ENCODE assay signal across 18 mouse cellular contexts in the genomic region with DNA sequence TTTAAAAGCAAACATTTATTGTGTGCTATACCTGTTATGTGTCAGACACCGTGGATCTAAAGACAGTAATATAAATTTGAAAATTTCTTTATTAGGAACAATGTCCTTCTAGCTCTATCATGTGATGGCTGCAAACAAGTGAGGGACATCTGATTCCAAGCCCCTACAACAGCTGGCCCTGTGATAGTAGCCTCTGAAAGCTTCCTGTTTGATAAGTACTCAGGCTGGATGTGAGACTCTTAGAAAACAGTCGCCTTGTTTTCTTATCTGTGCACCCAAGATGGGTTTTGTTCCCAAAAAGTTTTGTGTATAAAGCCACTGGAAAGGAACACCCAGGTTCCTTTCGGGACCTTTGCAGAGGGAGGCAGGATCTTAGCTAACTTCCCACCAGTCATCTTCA. TPM values are rescaled to one million over a fixed set of nuclear protein-coding genes. Genes with fewer than 3 reads are reported as not detected.
DNase-seq lines count a peak whose midpoint lies in the region; ATAC-seq and TF ChIP-seq lines count a peak whose summit lies in the region.
"Had no signal": no experiment of that assay in that cellular context is flagged by ENCODE, and none has a peak within 500 bp of the region (broad histone marks: within the 10 kb centered on the region; RNA-seq: fewer than 3 reads in every experiment).

No protein-coding gene starts in this region.

- no peaks in the 10 kb centered on the region for H3K79me2 ChIP-seq in myocyte (ENCODE audit: control insufficient read depth, insufficient read depth)

- no peaks in the 10 kb centered on the region for H3K27me3 ChIP-seq in heart, embryonic 11.5 days (ENCODE audit: control insufficient read depth, insufficient read depth, low read length)
- no peaks in the 10 kb centered on the region for H3K27me3 ChIP-seq in liver, embryonic 11.5 days (replicated peaks; ENCODE audit: control insufficient read depth, insufficient read depth, low read length)
- no peaks in the 10 kb centered on the region for H3K27me3 ChIP-seq in myocyte (ENCODE audit: control insufficient read depth, insufficient read depth, insufficient read length)
- H3K27me3 ChIP-seq: forebrain, embryonic 15.5 days; intestine, embryonic 15.5 days had no signal

- peak; percentile 16 to 28 for DNase-seq in heart, adult 18-20 months
- DNase-seq in liver, embryonic 11.5 days (ENCODE audit: low spot score): no peak
- DNase-seq in liver (no peak), MEL-GATA-1-ER (ENCODE audit: extremely low read depth, low read depth) (peak; percentile 75)
- DNase-seq in adrenal gland, adult 8-10 months: no peak
- DNase-seq: adrenal gland, postnatal 14 days; cerebellum, adult 11-12 months; cerebellum, adult 9-10 months; cerebellum, postnatal 25 days; gastrocnemius, postnatal 36 days; kidney, adult 18-20 months had no signal

- no peak overlapping the region for H3ac ChIP-seq in myocyte (ENCODE audit: control insufficient read depth, insufficient read length)

- H3K4me1 ChIP-seq in heart, embryonic 11.5 days (ENCODE audit: control insufficient read depth, insufficient read depth, low read length): peaks cover 11% of the 10 kb centered on the region; the same call in 1 of the 2 replicates
- H3K4me1 ChIP-seq in liver, embryonic 11.5 days (replicated peaks; ENCODE audit: control insufficient read depth, insufficient read depth, low read length): peaks cover 5% of the 10 kb centered on the region; the same call in 1 of the 2 replicates
- H3K4me1 ChIP-seq: forebrain, embryonic 15.5 days had no signal

- no peaks in the 10 kb centered on the region for H3K9me3 ChIP-seq in heart, embryonic 11.5 days (replicated peaks; ENCODE audit: control insufficient read depth, low read length)
- H3K9me3 ChIP-seq in liver, embryonic 11.5 days (ENCODE audit: control insufficient read depth, low read length): no peaks in the 10 kb centered on the region
- H3K9me3 ChIP-seq: forebrain, embryonic 15.5 days; heart, embryonic 13.5 days; hindbrain, embryonic 10.5 days; intestine, embryonic 15.5 days had no signal

- TF ChIP-seq POLR2A in myocyte (IDR thresholded peaks at IDR 0.05; ENCODE audit: insufficient read length, low read depth): no peak

- ATAC-seq in heart, embryonic 11.5 days (replicated peaks; ENCODE audit: insufficient number of reproducible peaks, low FRiP score, low TSS enrichment): no peak
- peak; percentile 69 for ATAC-seq in liver, embryonic 11.5 days (replicated peaks; ENCODE audit: low FRiP score)
- ATAC-seq: forebrain, embryonic 15.5 days; intestine, embryonic 15.5 days had no signal

- 44% methylated on average over 3 of the region's 3 CpGs for WGBS in heart, embryonic 11.5 days (ENCODE audit: insufficient replicate concordance)
- WGBS in liver, embryonic 11.5 days: 36% methylated on average over 3 of the region's 3 CpGs

- no peak overlapping the region for H3K4me3 ChIP-seq in heart, embryonic 11.5 days (ENCODE audit: low read depth, low read length)
- H3K4me3 ChIP-seq in liver, embryonic 11.5 days (ENCODE audit: low read depth, low read length): no peak overlapping the region
- H3K4me3 ChIP-seq in myocyte: no peak overlapping the region
- H3K4me3 ChIP-seq: forebrain, embryonic 15.5 days; heart, embryonic 13.5 days; hindbrain, embryonic 10.5 days; intestine, embryonic 15.5 days had no signal

- no peak overlapping the region for H3K4me2 ChIP-seq in heart, embryonic 11.5 days
- no peak overlapping the region for H3K4me2 ChIP-seq in liver, embryonic 11.5 days
- peak overlapping the region; percentile 71 for H3K4me2 ChIP-seq in myocyte (ENCODE audit: low read depth)
- H3K4me2 ChIP-seq: forebrain, embryonic 15.5 days; heart, embryonic 13.5 days; hindbrain, embryonic 14.5 days; intestine, embryonic 15.5 days had no signal

- H3K27ac ChIP-seq in heart, embryonic 11.5 days (ENCODE audit: low read depth, low read length): no peak overlapping the region
- H3K27ac ChIP-seq in liver, embryonic 11.5 days (ENCODE audit: low read depth, low read length): no peak overlapping the region
- H3K27ac ChIP-seq: forebrain, embryonic 15.5 days; heart, embryonic 13.5 days; hindbrain, embryonic 10.5 days; hindbrain, embryonic 14.5 days; intestine, embryonic 15.5 days had no signal

- no peak overlapping the region for H3K9ac ChIP-seq in heart, embryonic 11.5 days (ENCODE audit: low read depth, low read length)
- H3K9ac ChIP-seq in liver, embryonic 11.5 days (ENCODE audit: low read depth, low read length): no peak overlapping the region
- H3K9ac ChIP-seq: forebrain, embryonic 15.5 days; heart, embryonic 13.5 days; hindbrain, embryonic 14.5 days; intestine, embryonic 15.5 days had no signal

- H3K36me3 ChIP-seq in heart, embryonic 11.5 days (ENCODE audit: control insufficient read depth, insufficient read depth, low read length): no peaks in the 10 kb centered on the region
- H3K36me3 ChIP-seq in liver, embryonic 11.5 days (ENCODE audit: control insufficient read depth, insufficient read depth, low read length): no peaks in the 10 kb centered on the region
- H3K36me3 ChIP-seq in myocyte (ENCODE audit: control insufficient read depth, insufficient read depth): no peaks in the 10 kb centered on the region
- H3K36me3 ChIP-seq: forebrain, embryonic 15.5 days; heart, embryonic 13.5 days; hindbrain, embryonic 10.5 days; intestine, embryonic 15.5 days had no signal

TF ChIP-seq in myocyte, 11 proteins besides CTCF, POLR2A, EP300 and RAD21:
- TF ChIP-seq TCF3 (IDR thresholded peaks at IDR 0.05; ENCODE audit: insufficient read length, low read depth): no peak
- no peak for TF ChIP-seq MYOD1 (IDR thresholded peaks at IDR 0.05; ENCODE audit: control insufficient read depth in 1 of 3, insufficient read length in 2 of 3, low read depth in 2 of 3)
- TF ChIP-seq E2F4 (IDR thresholded peaks at IDR 0.05; ENCODE audit: insufficient read depth): no peak
- TF ChIP-seq TCF12 (IDR thresholded peaks at IDR 0.05; ENCODE audit: insufficient read depth, poor library complexity, severe bottlenecking): no peak
- TF ChIP-seq REST (IDR thresholded peaks at IDR 0.05; ENCODE audit: insufficient read depth, insufficient read length): no peak
- no peak for TF ChIP-seq SRF (IDR thresholded peaks at IDR 0.05; ENCODE audit: control insufficient read depth, insufficient read length, low read depth)
- no peak for TF ChIP-seq MYOG (IDR thresholded peaks at IDR 0.05; ENCODE audit: control insufficient read depth in 1 of 3, insufficient read depth in 1 of 3, insufficient read length in 2 of 3, low read depth in 2 of 3)
- no peak for TF ChIP-seq MAX (IDR thresholded peaks at IDR 0.05; ENCODE audit: low read depth)
- no peak for TF ChIP-seq USF1 (IDR thresholded peaks at IDR 0.05; ENCODE audit: low read depth)
- TF ChIP-seq POLR2AphosphoS2 (IDR thresholded peaks at IDR 0.05; ENCODE audit: insufficient read length, low read depth): no peak
- no peak for TF ChIP-seq CEBPB (IDR thresholded peaks at IDR 0.05; ENCODE audit: insufficient read depth, poor library complexity, severe bottlenecking)
TF ChIP-seq in myocyte: peak in this region for 0.

RNA-seq across cellular contexts. Expression of gene Vav3, which starts 32.0 kb away (rescaled TPM):
- 1 to 10 TPM; 4.8 to 5.4 TPM for total RNA-seq in heart, adult 18-20 months (2021)
- 12.9 TPM in 2 replicates for polyA plus RNA-seq in heart, embryonic 11.5 days (2014; fragmentation: Nextera tagmentation; extraction: Ambion mirVana)
- 5.8 and 7.0 TPM in 2 replicates for polyA plus RNA-seq in liver, embryonic 11.5 days (2014; fragmentation: Nextera tagmentation; extraction: Ambion mirVana)
- polyA plus RNA-seq in myocyte (2012; fragmentation: generic; extraction: Trizol): 0.95 TPM
- 1 to 10 TPM; 3.3 to 5.0 (median 4.1) TPM for total RNA-seq in adrenal gland, adult 8-10 months (2022)

Comparison
In these comparisons a context has a peak if more than half of its experiments do, and no peak if none do; other contexts are left out.
1. DNase-seq: peak in heart, adult 18-20 months (2 of 2) and MEL-GATA-1-ER (single experiment); none in liver, embryonic 11.5 days (single experiment), liver (single experiment) and adrenal gland, adult 8-10 months (single experiment).